Mouse (Mus musculus) heart, postnatal 0 days (tissue): ENCODE data around the gene Ift20. TPM values are rescaled to one million over a fixed set of nuclear protein-coding genes. Genes with fewer than 3 reads are reported as not detected.
A peak's percentile ranks its signal among the peaks of the same experiment; 100 is the strongest.

ENCODE experiments used
- ATAC-seq: fragments of 200-750 bp; cut with Nextera tagmentation; 2 replicates; pipeline ENCODE4 v1.8.0; 2017; ENCODE audit warnings: low read depth, moderate number of reproducible peaks, moderate library complexity; ENCODE audit not compliant: insufficient read depth
- DNase-seq: peaks from one replicate; pipeline ENCODE4 v3.0.0-alpha.2; 2016; ENCODE audit warnings: low spot score
- H3K27ac ChIP-seq: fragments of 300-500 bp; sonication (generic); 2 replicates; pipeline ENCODE4 v1.5.1; 2014; ENCODE audit warnings: low read depth, mild to moderate bottlenecking
- H3K27me3 ChIP-seq: fragments of 300-500 bp; sonication (generic); 2 replicates; pipeline ENCODE4 v1.6.1; 2014; ENCODE audit warnings: low read length, mixed read lengths; ENCODE audit not compliant: control insufficient read depth, insufficient read depth
- H3K36me3 ChIP-seq: fragments of 300-500 bp; sonication (generic); replicated peaks from 2 replicates; pipeline ENCODE4 v1.6.1; 2014; ENCODE audit warnings: low read length, mixed read lengths; ENCODE audit not compliant: control insufficient read depth, insufficient read depth
- H3K4me1 ChIP-seq: fragments of 300-500 bp; sonication (generic); 2 replicates; pipeline ENCODE4 v1.6.1; 2014; ENCODE audit warnings: antibody characterized with exemption; ENCODE audit not compliant: control insufficient read depth, insufficient read depth
- H3K4me2 ChIP-seq: fragments of 300-500 bp; sonication (generic); 2 replicates; pipeline ENCODE4 v1.6.1; 2014; ENCODE audit warnings: low read depth, mild to moderate bottlenecking, low read length, moderate library complexity
- H3K4me3 ChIP-seq: fragments of 300-500 bp; sonication (generic); 2 replicates; pipeline ENCODE4 v1.5.1; 2014; ENCODE audit warnings: low read depth, low read length
- H3K9ac ChIP-seq: fragments of 300-500 bp; sonication (generic); replicated peaks from 2 replicates; pipeline ENCODE4 v1.6.1; 2014; ENCODE audit warnings: low read depth, low read length, mixed read lengths
- H3K9me3 ChIP-seq: fragments of 300-500 bp; sonication (generic); replicated peaks from 2 replicates; pipeline ENCODE4 v1.6.1; 2016; ENCODE audit warnings: low read length; ENCODE audit not compliant: control insufficient read depth
- CTCF ChIP-seq: IDR thresholded peaks from 2 replicates; pipeline ENCODE4 v1.5.1; 2016; ENCODE audit warnings: antibody characterized with exemption, control low read depth, low read depth
- EP300 ChIP-seq: IDR thresholded peaks from 2 replicates; pipeline ENCODE4 v1.6.1; 2016; ENCODE audit warnings: antibody characterized with exemption, low read depth
- WGBS: fragments of 180-500 bp; shearing (Covaris S2); extraction: QIAGEN DNeasy Blood & Tissue Kit; methylation state at CpG from one replicate; pipeline ENCODE4 v1.1.7; 2014; 5-methylcytosine and 5-hydroxymethylcytosine counted together
- polyA plus RNA-seq: library from polyadenylated mRNA; unstranded; fragments of >200 nt; fragmentation: Nextera tagmentation; extraction: Ambion mirVana; gene quantifications from 2 replicates; pipeline ENCODE4 v1.2.1, GENCODE M21; 2015
- total RNA-seq: library from RNA; depleted of rRNA; stranded (reverse); fragments of >200 nt; gene quantifications from 2 replicates; pipeline ENCODE4 v1.2.3, GENCODE M21; 2014; ENCODE audit warnings: low replicate concordance

Ift20 gene
- total and polyA plus RNA-seq, 2 experiments from 2014 or later: 90.8 to 111 TPM

- peak overlapping the region; percentile 78 for H3K27ac ChIP-seq
Measured at GRCm38 (mm10) chr11:78556070-78556469, 19.9 kb downstream of the Ift20 start.

GRCm38 (mm10) chr11:78557241-78557640 lies 21.1 kb downstream of the Ift20 start:
- DNase-seq (no peak), ATAC-seq (no peak)
- H3K4me3 ChIP-seq: no peak overlapping the region
- no peak overlapping the region for H3K9ac ChIP-seq
- no peak overlapping the region for H3K27ac ChIP-seq
- H3K4me1 ChIP-seq: peaks cover 7% of the 10 kb centered on the region; the same call in 1 of the 2 replicates
- TF ChIP-seq EP300: no peak
- TF ChIP-seq CTCF: peak; percentile 38
- WGBS: 60% methylated on average over 8 of the region's 8 CpGs
- peaks cover 5% of the 10 kb centered on the region; the same call in 1 of the 2 replicates for H3K9me3 ChIP-seq
- no peak overlapping the region for H3K4me2 ChIP-seq
- no peaks in the 10 kb centered on the region for H3K27me3 ChIP-seq
- no peaks in the 10 kb centered on the region for H3K36me3 ChIP-seq

More at GRCm38 (mm10) chr11:78556070-78556469, 19.9 kb downstream of the Ift20 start:
- WGBS: 74% methylated on average over 4 of the region's 4 CpGs
- TF ChIP-seq CTCF: no peak
- no peak for TF ChIP-seq EP300
- H3K27me3 ChIP-seq: no peaks in the 10 kb centered on the region
- H3K4me2 ChIP-seq: no peak overlapping the region
- peaks cover 5% of the 10 kb centered on the region; the same call in 1 of the 2 replicates for H3K9me3 ChIP-seq
- no peak overlapping the region for H3K9ac ChIP-seq
- peaks cover 7% of the 10 kb centered on the region; the same call in 1 of the 2 replicates for H3K4me1 ChIP-seq
- DNase-seq: no peak
- H3K4me3 ChIP-seq: no peak overlapping the region
- no peaks in the 10 kb centered on the region for H3K36me3 ChIP-seq
- no peak for ATAC-seq

GRCm38 (mm10) chr11:78560447-78560846 lies 24.3 kb downstream of the Ift20 start:
- WGBS: 7% methylated on average over 4 of the region's 4 CpGs
- Histone ChIP-seq H3K27me3 (no peaks in the 10 kb centered on the region), H3K36me3 (peaks cover 1% of the 10 kb centered on the region; the same call in 1 of the 2 replicates), H3K9me3 (no peaks in the 10 kb centered on the region), H3K27ac (no peak overlapping the region), H3K4me2 (no peak overlapping the region), H3K4me3 (no peak overlapping the region), H3K4me1 (peaks cover 2% of the 10 kb centered on the region; the same call in 1 of the 2 replicates), H3K9ac (no peak overlapping the region)
- ATAC-seq: peak; percentile 52; the same call in 1 of the 2 replicates
- no peak for TF ChIP-seq EP300
- peak; percentile 93 for TF ChIP-seq CTCF
- DNase-seq: peak; percentile 83

GRCm38 (mm10) chr11:78566775-78567174 lies 30.6 kb downstream of the Ift20 start:
- TF ChIP-seq CTCF: no peak
- TF ChIP-seq EP300: peak; percentile 57; the same call in 1 of the 2 replicates
- Histone ChIP-seq H3K36me3 (peaks cover 25% of the 10 kb centered on the region), H3K4me3 (no peak overlapping the region), H3K9ac (no peak overlapping the region), H3K4me2 (no peak overlapping the region), H3K9me3 (no peaks in the 10 kb centered on the region), H3K27me3 (no peaks in the 10 kb centered on the region), H3K27ac (peak overlapping the region; percentile 79), H3K4me1 (peaks cover 6% of the 10 kb centered on the region)
- DNase-seq (peak; percentile 55), ATAC-seq (peak; percentile 71)
- WGBS: 26% methylated on average over 6 of the region's 6 CpGs

GRCm38 (mm10) chr11:78567614-78568013 lies 31.5 kb downstream of the Ift20 start:
- ATAC-seq (no peak), DNase-seq (no peak)
- 87% methylated on average over 6 of the region's 6 CpGs for WGBS
- no peak for TF ChIP-seq CTCF
- TF ChIP-seq EP300: no peak
- no peak overlapping the region for H3K4me2 ChIP-seq
- H3K4me3 ChIP-seq: no peak overlapping the region
- no peaks in the 10 kb centered on the region for H3K9me3 ChIP-seq
- no peak overlapping the region for H3K9ac ChIP-seq
- no peaks in the 10 kb centered on the region for H3K27me3 ChIP-seq
- H3K36me3 ChIP-seq: peaks cover 33% of the 10 kb centered on the region
- no peak overlapping the region for H3K27ac ChIP-seq
- peaks cover 6% of the 10 kb centered on the region for H3K4me1 ChIP-seq

- WGBS: 74% methylated on average over 10 of the region's 10 CpGs
Measured at GRCm38 (mm10) chr11:78568827-78569226, 32.7 kb downstream of the Ift20 start.

More at GRCm38 (mm10) chr11:78568827-78569226, 32.7 kb downstream of the Ift20 start:
- Histone ChIP-seq H3K27me3 (no peaks in the 10 kb centered on the region), H3K4me2 (no peak overlapping the region), H3K9ac (no peak overlapping the region), H3K27ac (no peak overlapping the region), H3K36me3 (peaks cover 42% of the 10 kb centered on the region), H3K4me3 (no peak overlapping the region), H3K4me1 (peaks cover 6% of the 10 kb centered on the region), H3K9me3 (no peaks in the 10 kb centered on the region)
- ATAC-seq (no peak), DNase-seq (no peak)
- TF ChIP-seq EP300 (no peak), CTCF (no peak)
